Mouse (Mus musculus) kidney, postnatal 0 days (tissue): ENCODE measurements around the gene Wnt5b. TPM values are rescaled to one million over a fixed set of nuclear protein-coding genes. Genes with fewer than 3 reads are reported as not detected.
A peak's percentile ranks its signal among the peaks of the same experiment; 100 is the strongest.

ENCODE experiments used
- ATAC-seq: fragments of 200-750 bp; cut with Nextera tagmentation; replicated peaks from 2 replicates; pipeline ENCODE4 v1.8.0; 2017; ENCODE audit warnings: low read depth, moderate number of reproducible peaks, moderate TSS enrichment, moderate library complexity; ENCODE audit not compliant: low FRiP score
- DNase-seq: peaks from one replicate; pipeline ENCODE4 v3.0.0-alpha.2; 2016; ENCODE audit warnings: low spot score
- H3K27ac ChIP-seq: fragments of 300-500 bp; sonication (generic); 2 replicates; pipeline ENCODE4 v1.5.1; 2014; ENCODE audit warnings: mild to moderate bottlenecking
- H3K27me3 ChIP-seq: fragments of 300-500 bp; sonication (generic); 2 replicates; pipeline ENCODE4 v1.6.1; 2014; ENCODE audit warnings: low read length, mixed read lengths; ENCODE audit not compliant: insufficient read depth
- H3K36me3 ChIP-seq: fragments of 300-500 bp; sonication (generic); 2 replicates; pipeline ENCODE4 v1.6.1; 2014; ENCODE audit warnings: low read length, mixed read lengths; ENCODE audit not compliant: insufficient read depth
- H3K4me1 ChIP-seq: fragments of 300-500 bp; sonication (generic); replicated peaks from 2 replicates; pipeline ENCODE4 v1.6.1; 2014; ENCODE audit warnings: antibody characterized with exemption, low read length, mixed read lengths; ENCODE audit not compliant: insufficient read depth
- H3K4me2 ChIP-seq: fragments of 300-500 bp; sonication (generic); 2 replicates; pipeline ENCODE4 v1.6.1; 2014; ENCODE audit warnings: mild to moderate bottlenecking, low read length, moderate library complexity, mixed read lengths
- H3K4me3 ChIP-seq: fragments of 300-500 bp; sonication (generic); replicated peaks from 2 replicates; pipeline ENCODE4 v1.5.1; 2014; ENCODE audit warnings: low read depth, low read length
- H3K9ac ChIP-seq: fragments of 300-500 bp; sonication (generic); 2 replicates; pipeline ENCODE4 v1.6.1; 2014; ENCODE audit warnings: low read depth, low read length
- H3K9me3 ChIP-seq: fragments of 300-500 bp; sonication (generic); replicated peaks from 2 replicates; pipeline ENCODE4 v1.6.1; 2016; ENCODE audit warnings: low read length, inconsistent platforms, mixed read lengths
- CTCF ChIP-seq: IDR thresholded peaks from 2 replicates; pipeline ENCODE4 v1.5.1; 2016; ENCODE audit warnings: antibody characterized with exemption, low read depth, mild to moderate bottlenecking, moderate library complexity
- WGBS: fragments of 180-500 bp; shearing (Covaris S2); extraction: QIAGEN DNeasy Blood & Tissue Kit; methylation state at CpG from one replicate; pipeline ENCODE4 v1.1.7; 2014; 5-methylcytosine and 5-hydroxymethylcytosine counted together
- polyA plus RNA-seq: library from polyadenylated mRNA; unstranded; fragments of >200 nt; fragmentation: Nextera tagmentation; extraction: Ambion mirVana; gene quantifications from 2 replicates; pipeline ENCODE4 v1.2.1, GENCODE M21; 2015

The Wnt5b gene
- polyA plus RNA-seq, 1 experiment from 2014 or later, result 12.2 TPM

- no peaks in the 10 kb centered on the region for H3K9me3 ChIP-seq
- no peaks in the 10 kb centered on the region for H3K27me3 ChIP-seq
- no peak overlapping the region for H3K27ac ChIP-seq
- ATAC-seq (no peak), DNase-seq (no peak)
- H3K4me1 ChIP-seq, result no peaks in the 10 kb centered on the region
- H3K36me3 ChIP-seq, result no peaks in the 10 kb centered on the region
- H3K4me3 ChIP-seq, result no peak overlapping the region
- TF ChIP-seq CTCF, result no peak
- WGBS, result 80% methylated on average over 9 of the region's 9 CpGs
- no peak overlapping the region for H3K9ac ChIP-seq
- H3K4me2 ChIP-seq, result no peak overlapping the region
These were observed 135.6 kb downstream of the Wnt5b start for GRCm38 (mm10) chr6:119408582-119408981.

GRCm38 (mm10) chr6:119407818-119408217, 136.3 kb downstream of the Wnt5b start:
- WGBS, result 40% methylated on average over 6 of the region's 6 CpGs

GRCm38 (mm10) chr6:119406528-119406927, 137.6 kb downstream of the Wnt5b start:
- DNase-seq (peak; percentile 63), ATAC-seq (no peak)
- no peaks in the 10 kb centered on the region for H3K27me3 ChIP-seq
- no peak overlapping the region for H3K27ac ChIP-seq
- no peak overlapping the region for H3K4me3 ChIP-seq
- H3K4me1 ChIP-seq, result no peaks in the 10 kb centered on the region
- no peaks in the 10 kb centered on the region for H3K9me3 ChIP-seq
- H3K9ac ChIP-seq, result no peak overlapping the region
- TF ChIP-seq CTCF, result no peak
- H3K4me2 ChIP-seq, result no peak overlapping the region
- WGBS, result 61% methylated on average over 8 of the region's 8 CpGs
- no peaks in the 10 kb centered on the region for H3K36me3 ChIP-seq

More at GRCm38 (mm10) chr6:119407818-119408217, 136.3 kb downstream of the Wnt5b start:
- Histone ChIP-seq H3K9ac (no peak overlapping the region), H3K36me3 (no peaks in the 10 kb centered on the region), H3K27ac (no peak overlapping the region), H3K4me2 (no peak overlapping the region), H3K4me1 (no peaks in the 10 kb centered on the region), H3K9me3 (no peaks in the 10 kb centered on the region), H3K4me3 (no peak overlapping the region), H3K27me3 (no peaks in the 10 kb centered on the region)
- DNase-seq (peak; percentile 15), ATAC-seq (no peak)
- TF ChIP-seq CTCF, result no peak

GRCm38 (mm10) chr6:119405310-119405709, 138.8 kb downstream of the Wnt5b start:
- Histone ChIP-seq H3K36me3 (no peaks in the 10 kb centered on the region), H3K27ac (no peak overlapping the region), H3K4me3 (no peak overlapping the region), H3K4me1 (no peaks in the 10 kb centered on the region), H3K4me2 (no peak overlapping the region), H3K27me3 (no peaks in the 10 kb centered on the region), H3K9me3 (no peaks in the 10 kb centered on the region), H3K9ac (no peak overlapping the region)
- no peak for TF ChIP-seq CTCF
- ATAC-seq (0 out of 2 replicates have a peak, but pooled peaks have one; percentile 51), DNase-seq (peak; percentile 74)
- WGBS, result 37% methylated on average over 7 of the region's 7 CpGs

GRCm38 (mm10) chr6:119404854-119405253, 139.3 kb downstream of the Wnt5b start:
- Histone ChIP-seq H3K4me1 (no peaks in the 10 kb centered on the region), H3K27me3 (no peaks in the 10 kb centered on the region), H3K27ac (no peak overlapping the region), H3K4me2 (no peak overlapping the region), H3K9me3 (no peaks in the 10 kb centered on the region), H3K36me3 (no peaks in the 10 kb centered on the region), H3K9ac (no peak overlapping the region), H3K4me3 (no peak overlapping the region)
- ATAC-seq (0 out of 2 replicates have a peak, but pooled peaks have one; percentile 53), DNase-seq (no peak)
- 82% methylated on average over 4 of the region's 4 CpGs for WGBS
- TF ChIP-seq CTCF, result no peak

- DNase-seq (no peak), ATAC-seq (no peak)
- TF ChIP-seq CTCF, result no peak
- H3K36me3 ChIP-seq, result no peaks in the 10 kb centered on the region
- 85% methylated on average over 3 of the region's 3 CpGs for WGBS
- no peak overlapping the region for H3K27ac ChIP-seq
- H3K4me2 ChIP-seq, result no peak overlapping the region
- H3K9ac ChIP-seq, result no peak overlapping the region
- H3K4me1 ChIP-seq, result no peaks in the 10 kb centered on the region
- no peaks in the 10 kb centered on the region for H3K9me3 ChIP-seq
- H3K27me3 ChIP-seq, result no peaks in the 10 kb centered on the region
- no peak overlapping the region for H3K4me3 ChIP-seq
These were observed 141.2 kb downstream of the Wnt5b start for GRCm38 (mm10) chr6:119402976-119403375.

- no peak for TF ChIP-seq CTCF
- no peak for DNase-seq
- no peaks in the 10 kb centered on the region for H3K9me3 ChIP-seq
- no peak overlapping the region for H3K27ac ChIP-seq
- WGBS, result 69% methylated on average over 8 of the region's 8 CpGs
- no peak overlapping the region for H3K9ac ChIP-seq
- no peaks in the 10 kb centered on the region for H3K36me3 ChIP-seq
- no peak overlapping the region for H3K4me2 ChIP-seq
- no peaks in the 10 kb centered on the region for H3K27me3 ChIP-seq
- H3K4me1 ChIP-seq, result no peaks in the 10 kb centered on the region
- no peak for ATAC-seq
- H3K4me3 ChIP-seq, result no peak overlapping the region
These were observed 142.4 kb downstream of the Wnt5b start for GRCm38 (mm10) chr6:119401545-119402304.
